In genomic region chr11:65740811-65741210, GRCm38 (mm10) we compare ENCODE assay signal across 13 mouse cellular contexts.
"Had no signal": no experiment of that assay in that cellular context is flagged by ENCODE, and none has a peak within 500 bp of the region (broad histone marks: within the 10 kb centered on the region; RNA-seq: fewer than 3 reads in every experiment).

No protein-coding gene starts in this region.

- H3K9ac ChIP-seq: limb, embryonic 15.5 days; midbrain, embryonic 15.5 days; neural tube, embryonic 13.5 days had no signal

- H3K4me3 ChIP-seq: left cerebral cortex, adult 2 months; limb, embryonic 15.5 days; midbrain, embryonic 10.5 days; midbrain, embryonic 15.5 days; neural tube, embryonic 13.5 days had no signal

- H3K4me2 ChIP-seq: limb, embryonic 15.5 days; midbrain, embryonic 15.5 days; neural tube, embryonic 13.5 days had no signal

- H3K27ac ChIP-seq: left cerebral cortex, adult 2 months; limb, embryonic 15.5 days; midbrain, embryonic 10.5 days; midbrain, embryonic 15.5 days; neural tube, embryonic 13.5 days had no signal

- ATAC-seq: intestine, postnatal 0 days; midbrain, embryonic 15.5 days had no signal

- H3K9me3 ChIP-seq: limb, embryonic 15.5 days; midbrain, embryonic 10.5 days; midbrain, embryonic 15.5 days; neural tube, embryonic 13.5 days had no signal

- DNase-seq: kidney, adult 8-10 months; kidney, postnatal 25 days; lung, adult 18-20 months; retina, postnatal 1 day; right cerebral cortex, postnatal 4 days; spleen, adult 18-20 months; thymus, postnatal 14 days had no signal

- H3K27me3 ChIP-seq: limb, embryonic 15.5 days; midbrain, embryonic 15.5 days; neural tube, embryonic 13.5 days had no signal

- H3K36me3 ChIP-seq: limb, embryonic 15.5 days; midbrain, embryonic 15.5 days; neural tube, embryonic 13.5 days had no signal
